Mouse (Mus musculus): ENCODE results near the gene Zbtb42. TPM values are rescaled to one million over a fixed set of nuclear protein-coding genes. Genes with fewer than 3 reads are reported as not detected.

Zbtb42 gene
- polyA plus RNA-seq, 1 experiment from 2014 or later, result 9.8 TPM

- Histone ChIP-seq H3K36me3 (ENCODE audit: control insufficient read depth, insufficient read depth, low read length) (peaks cover 85% of the 10 kb centered on the region), H3K27ac (ENCODE audit: low read depth) (no peak overlapping the region), H3K4me2 (ENCODE audit: low read length) (no peak overlapping the region), H3K27me3 (replicated peaks; ENCODE audit: control insufficient read depth, insufficient read depth, low read length) (no peaks in the 10 kb centered on the region), H3K9ac (ENCODE audit: low read length) (no peak overlapping the region), H3K9me3 (ENCODE audit: control insufficient read depth, low read length) (no peaks in the 10 kb centered on the region), H3K4me1 (replicated peaks; ENCODE audit: control insufficient read depth, insufficient read depth, low read length) (peaks cover 51% of the 10 kb centered on the region), H3K4me3 (ENCODE audit: low read depth, low read length) (no peak overlapping the region)
- DNase-seq (ENCODE audit: low spot score) (no peak), ATAC-seq (replicated peaks; ENCODE audit: low FRiP score, low TSS enrichment, low read depth) (no peak)
- WGBS, result 39% methylated on average over 5 of the region's 5 CpGs
Observed at GRCm38 (mm10) chr12:112664656-112665055, 14.0 kb upstream of the Zbtb42 start.

GRCm38 (mm10) chr12:112665445-112665844 is 13.2 kb upstream of the Zbtb42 start:
- ATAC-seq (replicated peaks; ENCODE audit: low FRiP score, low TSS enrichment, low read depth), result no peak
- H3K4me1 ChIP-seq (replicated peaks; ENCODE audit: control insufficient read depth, insufficient read depth, low read length), result peaks cover 46% of the 10 kb centered on the region
- H3K9me3 ChIP-seq (ENCODE audit: control insufficient read depth, low read length), result no peaks in the 10 kb centered on the region
- DNase-seq (ENCODE audit: low spot score), result no peak
- no peaks in the 10 kb centered on the region for H3K27me3 ChIP-seq (replicated peaks; ENCODE audit: control insufficient read depth, insufficient read depth, low read length)
- WGBS, result 32% methylated on average over 18 of the region's 18 CpGs
- H3K27ac ChIP-seq (ENCODE audit: low read depth), result peak overlapping the region; percentile 17; the same call in 1 of the 2 replicates
- no peak overlapping the region for H3K9ac ChIP-seq (ENCODE audit: low read length)
- H3K4me3 ChIP-seq (ENCODE audit: low read depth, low read length), result no peak overlapping the region
- H3K4me2 ChIP-seq (ENCODE audit: low read length), result no peak overlapping the region
- H3K36me3 ChIP-seq (ENCODE audit: control insufficient read depth, insufficient read depth, low read length), result peaks cover 90% of the 10 kb centered on the region

GRCm38 (mm10) chr12:112665881-112666544 is 12.6 kb upstream of the Zbtb42 start:
- Histone ChIP-seq H3K9me3 (ENCODE audit: control insufficient read depth, low read length) (no peaks in the 10 kb centered on the region), H3K4me2 (ENCODE audit: low read length) (no peak overlapping the region), H3K9ac (ENCODE audit: low read length) (no peak overlapping the region), H3K36me3 (ENCODE audit: control insufficient read depth, insufficient read depth, low read length) (peaks cover 93% of the 10 kb centered on the region), H3K4me3 (ENCODE audit: low read depth, low read length) (no peak overlapping the region), H3K27ac (ENCODE audit: low read depth) (no peak overlapping the region), H3K4me1 (replicated peaks; ENCODE audit: control insufficient read depth, insufficient read depth, low read length) (peaks cover 46% of the 10 kb centered on the region), H3K27me3 (replicated peaks; ENCODE audit: control insufficient read depth, insufficient read depth, low read length) (no peaks in the 10 kb centered on the region)
- no peak for DNase-seq (ENCODE audit: low spot score)
- WGBS, result 89% methylated on average over 9 of the region's 9 CpGs
- no peak for ATAC-seq (replicated peaks; ENCODE audit: low FRiP score, low TSS enrichment, low read depth)

GRCm38 (mm10) chr12:112667619-112668297 is 10.9 kb upstream of the Zbtb42 start:
- no peaks in the 10 kb centered on the region for H3K27me3 ChIP-seq (replicated peaks; ENCODE audit: control insufficient read depth, insufficient read depth, low read length)
- H3K36me3 ChIP-seq (ENCODE audit: control insufficient read depth, insufficient read depth, low read length), result peaks cover 85% of the 10 kb centered on the region
- H3K4me1 ChIP-seq (replicated peaks; ENCODE audit: control insufficient read depth, insufficient read depth, low read length), result peaks cover 46% of the 10 kb centered on the region
- H3K4me2 ChIP-seq (ENCODE audit: low read length), result no peak overlapping the region
- no peak for DNase-seq (ENCODE audit: low spot score)
- no peaks in the 10 kb centered on the region for H3K9me3 ChIP-seq (ENCODE audit: control insufficient read depth, low read length)
- 75% methylated on average over 10 of the region's 10 CpGs for WGBS
- ATAC-seq (replicated peaks; ENCODE audit: low FRiP score, low TSS enrichment, low read depth), result no peak
- no peak overlapping the region for H3K27ac ChIP-seq (ENCODE audit: low read depth)
- H3K4me3 ChIP-seq (ENCODE audit: low read depth, low read length), result no peak overlapping the region
- H3K9ac ChIP-seq (ENCODE audit: low read length), result no peak overlapping the region

- no peaks in the 10 kb centered on the region for H3K27me3 ChIP-seq (replicated peaks; ENCODE audit: control insufficient read depth, insufficient read depth, low read length)
- H3K36me3 ChIP-seq (ENCODE audit: control insufficient read depth, insufficient read depth, low read length), result peaks cover 58% of the 10 kb centered on the region
- no peak for ATAC-seq (replicated peaks; ENCODE audit: low FRiP score, low TSS enrichment, low read depth)
- H3K4me1 ChIP-seq (replicated peaks; ENCODE audit: control insufficient read depth, insufficient read depth, low read length), result peaks cover 38% of the 10 kb centered on the region
- peak overlapping the region; percentile 43; the same call in 1 of the 2 replicates for H3K27ac ChIP-seq (ENCODE audit: low read depth)
- WGBS, result 42% methylated on average over 9 of the region's 9 CpGs
- H3K9ac ChIP-seq (ENCODE audit: low read length), result peak overlapping the region; percentile 22
- H3K9me3 ChIP-seq (ENCODE audit: control insufficient read depth, low read length), result no peaks in the 10 kb centered on the region
- H3K4me3 ChIP-seq (ENCODE audit: low read depth, low read length), result no peak overlapping the region
- H3K4me2 ChIP-seq (ENCODE audit: low read length), result peak overlapping the region; percentile 93
- DNase-seq (ENCODE audit: low spot score), result no peak
Observed at GRCm38 (mm10) chr12:112670718-112671393, 7.8 kb upstream of the Zbtb42 start.

- H3K27me3 ChIP-seq (replicated peaks; ENCODE audit: control insufficient read depth, insufficient read depth, low read length), result no peaks in the 10 kb centered on the region
- H3K36me3 ChIP-seq (ENCODE audit: control insufficient read depth, insufficient read depth, low read length), result peaks cover 49% of the 10 kb centered on the region
- ATAC-seq (replicated peaks; ENCODE audit: low FRiP score, low TSS enrichment, low read depth), result no peak
- H3K4me3 ChIP-seq (ENCODE audit: low read depth, low read length), result no peak overlapping the region
- 79% methylated on average over 7 of the region's 7 CpGs for WGBS
- H3K4me2 ChIP-seq (ENCODE audit: low read length), result peak overlapping the region; percentile 93
- H3K4me1 ChIP-seq (replicated peaks; ENCODE audit: control insufficient read depth, insufficient read depth, low read length), result peaks cover 36% of the 10 kb centered on the region
- no peak overlapping the region; the same call in 1 of the 2 replicates for H3K27ac ChIP-seq (ENCODE audit: low read depth)
- peak overlapping the region; percentile 97 for H3K9ac ChIP-seq (ENCODE audit: low read length)
- no peak for DNase-seq (ENCODE audit: low spot score)
- H3K9me3 ChIP-seq (ENCODE audit: control insufficient read depth, low read length), result no peaks in the 10 kb centered on the region
Observed at GRCm38 (mm10) chr12:112671891-112672290, 6.7 kb upstream of the Zbtb42 start.

GRCm38 (mm10) chr12:112672744-112673575 is 5.7 kb upstream of the Zbtb42 start:
- Histone ChIP-seq H3K27ac (ENCODE audit: low read depth) (peak overlapping the region; percentile 96), H3K9ac (ENCODE audit: low read length) (peak overlapping the region; percentile 97), H3K4me2 (ENCODE audit: low read length) (peak overlapping the region; percentile 93), H3K4me1 (replicated peaks; ENCODE audit: control insufficient read depth, insufficient read depth, low read length) (peaks cover 44% of the 10 kb centered on the region), H3K36me3 (ENCODE audit: control insufficient read depth, insufficient read depth, low read length) (peaks cover 38% of the 10 kb centered on the region), H3K4me3 (ENCODE audit: low read depth, low read length) (peak overlapping the region; percentile 96), H3K27me3 (replicated peaks; ENCODE audit: control insufficient read depth, insufficient read depth, low read length) (no peaks in the 10 kb centered on the region), H3K9me3 (ENCODE audit: control insufficient read depth, low read length) (no peaks in the 10 kb centered on the region)
- 5% methylated on average over 15 of the region's 21 CpGs for WGBS
- DNase-seq (ENCODE audit: low spot score) (peak; percentile 75), ATAC-seq (replicated peaks; ENCODE audit: low FRiP score, low TSS enrichment, low read depth) (peak; percentile 1; the same call in 1 of the 2 replicates)

GRCm38 (mm10) chr12:112673576-112674091 is 5.0 kb upstream of the Zbtb42 start:
- peak overlapping the region; percentile 97 for H3K9ac ChIP-seq (ENCODE audit: low read length)
- H3K27me3 ChIP-seq (replicated peaks; ENCODE audit: control insufficient read depth, insufficient read depth, low read length), result no peaks in the 10 kb centered on the region
- WGBS, result 1% methylated on average over 60 of the region's 68 CpGs
- H3K4me2 ChIP-seq (ENCODE audit: low read length), result peak overlapping the region; percentile 93
- no peaks in the 10 kb centered on the region for H3K9me3 ChIP-seq (ENCODE audit: control insufficient read depth, low read length)
- DNase-seq (ENCODE audit: low spot score) (peak; percentile 73), ATAC-seq (replicated peaks; ENCODE audit: low FRiP score, low TSS enrichment, low read depth) (peak; percentile 2; the same call in 1 of the 2 replicates)
- peaks cover 31% of the 10 kb centered on the region for H3K36me3 ChIP-seq (ENCODE audit: control insufficient read depth, insufficient read depth, low read length)
- peaks cover 47% of the 10 kb centered on the region for H3K4me1 ChIP-seq (replicated peaks; ENCODE audit: control insufficient read depth, insufficient read depth, low read length)
- peak overlapping the region; percentile 96 for H3K27ac ChIP-seq (ENCODE audit: low read depth)
- H3K4me3 ChIP-seq (ENCODE audit: low read depth, low read length), result peak overlapping the region; percentile 96
